Mouse (Mus musculus) layer of hippocampus, adult 11-12 months (tissue): ENCODE measurements at regions not wholly inside any gene's neighbourhood (a gene's known extent, or its start where the extent isn't known, plus 50 kb on each side); places are given as distances from the start of the nearest gene placed in this dataset.

Experiments used
- DNase-seq: peaks from one replicate; pipeline ENCODE4 v3.0.0; 2022; ENCODE audit warnings: low spot score

GRCm38 (mm10) chr3:54993761-54994160 lies 61.5 kb downstream of the Ccna1 start:
- no peak for DNase-seq

GRCm38 (mm10) chr3:54990073-54990472 lies 65.2 kb downstream of the Ccna1 start:
- DNase-seq: no peak

- peak; percentile 53 for DNase-seq
Observed at GRCm38 (mm10) chr3:54989358-54989757, 65.9 kb downstream of the Ccna1 start.

GRCm38 (mm10) chr3:54981488-54981887 lies 65.8 kb upstream of the Sertm1 start:
- no peak for DNase-seq

GRCm38 (mm10) chr3:54980312-54980711 lies 64.6 kb upstream of the Sertm1 start:
- DNase-seq: no peak

GRCm38 (mm10) chr3:54965512-54965911 lies 49.8 kb upstream of the Sertm1 start:
- no peak for DNase-seq
